Mouse (Mus musculus): ENCODE measurements around the gene Glis3. TPM values are rescaled to one million over a fixed set of nuclear protein-coding genes. Genes with fewer than 3 reads are reported as not detected.
A peak's percentile ranks its signal among the peaks of the same experiment; 100 is the strongest.

Glis3 gene
- polyA plus RNA-seq, 1 experiment from 2014 or later, result 0.32 TPM

DNA sequence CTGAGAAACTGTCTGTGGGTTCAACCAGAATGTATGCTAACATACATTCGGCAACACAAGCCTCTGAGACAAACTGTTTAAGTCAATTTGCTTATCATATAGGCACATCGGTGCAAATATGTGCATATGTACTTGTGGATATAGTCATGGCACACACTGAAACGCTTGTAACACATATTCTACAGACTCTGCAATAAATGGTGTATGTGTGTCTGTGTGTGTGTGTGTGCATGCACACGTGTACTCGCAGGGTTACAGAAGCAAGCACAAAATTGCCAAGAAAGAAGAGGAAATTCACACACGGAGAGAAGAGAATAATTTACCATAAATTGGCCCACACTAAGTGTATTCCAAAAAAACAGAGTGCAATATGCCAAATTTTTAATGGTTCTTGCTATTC, 312.6 kb downstream of the Glis3 start:
- Histone ChIP-seq H3K36me3 (ENCODE audit: control insufficient read depth, insufficient read depth) (no peaks in the 10 kb centered on the region), H3K4me1 (replicated peaks; ENCODE audit: control insufficient read depth, insufficient read depth, low read length) (peaks cover 3% of the 10 kb centered on the region; the same call in 1 of the 2 replicates), H3K9ac (replicated peaks; ENCODE audit: low read depth, low read length) (no peak overlapping the region), H3K4me3 (replicated peaks; ENCODE audit: low read length) (no peak overlapping the region), H3K27ac (ENCODE audit: low read length) (no peak overlapping the region), H3K27me3 (replicated peaks; ENCODE audit: control insufficient read depth, insufficient read depth, low read length) (peaks cover 3% of the 10 kb centered on the region; the same call in 1 of the 2 replicates), H3K9me3 (ENCODE audit: control insufficient read depth, low read length) (no peaks in the 10 kb centered on the region), H3K4me2 (ENCODE audit: low read length) (no peak overlapping the region)
- ATAC-seq, result peak; percentile 74
- 70% methylated on average over 6 of the region's 6 CpGs for WGBS

DNA sequence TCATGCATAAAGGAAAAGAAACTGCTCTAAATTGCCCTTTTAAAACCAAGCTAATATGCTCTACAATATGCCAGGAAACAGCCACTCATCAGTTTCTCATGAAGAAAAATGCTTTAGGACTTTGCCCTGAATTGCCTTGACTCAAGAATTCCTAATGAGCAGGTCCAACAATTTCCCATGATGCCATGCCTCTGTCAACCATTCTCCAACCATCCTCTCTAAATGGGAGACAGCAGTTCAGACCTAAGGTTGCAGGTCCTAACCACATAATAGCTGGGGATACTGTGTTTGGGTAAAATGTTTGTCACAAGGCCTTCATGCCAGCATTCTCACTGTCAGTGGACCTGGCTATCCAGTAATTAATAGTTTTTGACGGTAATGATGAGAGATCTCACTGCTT, 313.1 kb downstream of the Glis3 start:
- no peak overlapping the region for H3K4me2 ChIP-seq (ENCODE audit: low read length)
- H3K9ac ChIP-seq (replicated peaks; ENCODE audit: low read depth, low read length), result no peak overlapping the region
- H3K27ac ChIP-seq (ENCODE audit: low read length), result no peak overlapping the region
- no peaks in the 10 kb centered on the region for H3K9me3 ChIP-seq (ENCODE audit: control insufficient read depth, low read length)
- WGBS, result 55% methylated on average over 1 of the region's 1 CpGs
- ATAC-seq, result no peak
- H3K4me3 ChIP-seq (replicated peaks; ENCODE audit: low read length), result no peak overlapping the region
- H3K4me1 ChIP-seq (replicated peaks; ENCODE audit: control insufficient read depth, insufficient read depth, low read length), result peaks cover 3% of the 10 kb centered on the region; the same call in 1 of the 2 replicates
- peaks cover 3% of the 10 kb centered on the region; the same call in 1 of the 2 replicates for H3K27me3 ChIP-seq (replicated peaks; ENCODE audit: control insufficient read depth, insufficient read depth, low read length)
- no peaks in the 10 kb centered on the region for H3K36me3 ChIP-seq (ENCODE audit: control insufficient read depth, insufficient read depth)

DNA sequence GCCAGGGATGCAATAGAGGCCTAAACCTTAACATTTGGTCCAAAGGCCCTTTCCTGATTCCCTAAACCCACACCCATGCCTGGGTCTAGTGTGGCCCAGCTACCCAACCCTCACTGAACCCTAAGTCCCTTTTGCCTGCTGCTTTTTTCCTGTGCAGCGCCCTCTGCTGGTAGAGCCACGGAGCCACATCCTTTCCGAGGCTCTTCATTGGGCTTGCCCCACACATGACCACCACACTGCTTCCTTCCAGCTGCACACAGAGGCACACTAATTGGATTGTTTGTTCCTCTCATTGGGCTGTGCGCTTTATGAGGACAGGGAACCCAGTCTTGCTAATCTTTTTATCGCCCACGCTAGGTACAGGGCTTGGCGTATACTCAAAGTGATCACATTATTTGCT, 314.0 kb downstream of the Glis3 start:
- H3K36me3 ChIP-seq (ENCODE audit: control insufficient read depth, insufficient read depth), result no peaks in the 10 kb centered on the region
- H3K4me1 ChIP-seq (replicated peaks; ENCODE audit: control insufficient read depth, insufficient read depth, low read length), result peaks cover 3% of the 10 kb centered on the region; the same call in 1 of the 2 replicates
- WGBS, result 24% methylated on average over 7 of the region's 7 CpGs
- no peak overlapping the region for H3K4me3 ChIP-seq (replicated peaks; ENCODE audit: low read length)
- H3K9ac ChIP-seq (replicated peaks; ENCODE audit: low read depth, low read length), result no peak overlapping the region
- H3K4me2 ChIP-seq (ENCODE audit: low read length), result no peak overlapping the region
- H3K27ac ChIP-seq (ENCODE audit: low read length), result no peak overlapping the region
- ATAC-seq, result no peak
- H3K27me3 ChIP-seq (replicated peaks; ENCODE audit: control insufficient read depth, insufficient read depth, low read length), result peaks cover 3% of the 10 kb centered on the region; the same call in 1 of the 2 replicates
- no peaks in the 10 kb centered on the region for H3K9me3 ChIP-seq (ENCODE audit: control insufficient read depth, low read length)

DNA sequence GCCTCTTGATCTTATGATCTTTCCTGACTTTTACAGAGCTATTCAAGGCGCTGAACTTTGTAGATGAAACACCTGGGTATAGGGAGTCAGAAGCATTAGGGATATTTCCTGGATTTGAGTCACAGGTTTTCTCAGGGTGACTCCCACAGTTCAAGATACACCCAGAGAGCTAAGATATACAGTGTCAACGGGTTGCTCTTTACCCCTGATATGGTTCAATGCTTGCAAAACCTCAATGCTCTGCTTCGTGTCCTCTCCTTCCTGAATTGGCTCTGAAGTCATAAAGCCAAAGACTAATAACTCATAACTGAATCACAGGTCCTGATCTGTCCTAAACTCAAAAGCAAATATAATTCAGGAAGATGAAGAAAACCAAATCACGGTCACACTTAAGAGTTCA, 319.0 kb downstream of the Glis3 start:
- H3K4me2 ChIP-seq (ENCODE audit: low read length), result no peak overlapping the region
- H3K27ac ChIP-seq (ENCODE audit: low read length), result no peak overlapping the region
- no peaks in the 10 kb centered on the region for H3K27me3 ChIP-seq (replicated peaks; ENCODE audit: control insufficient read depth, insufficient read depth, low read length)
- no peak overlapping the region for H3K4me3 ChIP-seq (replicated peaks; ENCODE audit: low read length)
- no peaks in the 10 kb centered on the region for H3K36me3 ChIP-seq (ENCODE audit: control insufficient read depth, insufficient read depth)
- no peaks in the 10 kb centered on the region for H3K9me3 ChIP-seq (ENCODE audit: control insufficient read depth, low read length)
- ATAC-seq, result no peak
- peaks cover 7% of the 10 kb centered on the region for H3K4me1 ChIP-seq (replicated peaks; ENCODE audit: control insufficient read depth, insufficient read depth, low read length)
- WGBS, result 93% methylated on average over 4 of the region's 4 CpGs
- H3K9ac ChIP-seq (replicated peaks; ENCODE audit: low read depth, low read length), result no peak overlapping the region

DNA sequence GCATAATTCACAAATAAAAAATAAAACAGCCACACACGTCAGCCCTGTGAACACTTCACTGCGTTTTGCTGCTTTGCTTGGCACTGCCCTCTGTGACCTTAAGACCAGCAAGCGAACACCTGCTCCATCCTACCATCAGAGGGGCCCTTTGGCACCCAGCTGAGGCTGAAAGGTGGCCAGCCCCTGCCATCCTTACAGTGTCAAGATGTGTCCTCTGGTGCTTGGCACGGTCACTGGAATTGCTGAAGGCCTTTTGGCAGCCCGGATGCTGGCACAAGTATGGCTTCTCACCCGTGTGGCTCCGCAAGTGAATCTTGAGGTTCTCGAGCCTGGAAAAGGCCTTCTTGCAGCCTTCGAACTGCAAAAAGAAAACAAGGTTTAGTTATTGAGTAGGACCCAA, 322.3 kb downstream of the Glis3 start:
- Histone ChIP-seq H3K4me3 (replicated peaks; ENCODE audit: low read length) (no peak overlapping the region), H3K27ac (ENCODE audit: low read length) (no peak overlapping the region; the same call in 1 of the 2 replicates), H3K4me1 (replicated peaks; ENCODE audit: control insufficient read depth, insufficient read depth, low read length) (peaks cover 12% of the 10 kb centered on the region), H3K9me3 (ENCODE audit: control insufficient read depth, low read length) (no peaks in the 10 kb centered on the region), H3K4me2 (ENCODE audit: low read length) (no peak overlapping the region), H3K27me3 (replicated peaks; ENCODE audit: control insufficient read depth, insufficient read depth, low read length) (no peaks in the 10 kb centered on the region), H3K36me3 (ENCODE audit: control insufficient read depth, insufficient read depth) (no peaks in the 10 kb centered on the region), H3K9ac (replicated peaks; ENCODE audit: low read depth, low read length) (no peak overlapping the region)
- ATAC-seq, result no peak
- 64% methylated on average over 9 of the region's 9 CpGs for WGBS

DNA sequence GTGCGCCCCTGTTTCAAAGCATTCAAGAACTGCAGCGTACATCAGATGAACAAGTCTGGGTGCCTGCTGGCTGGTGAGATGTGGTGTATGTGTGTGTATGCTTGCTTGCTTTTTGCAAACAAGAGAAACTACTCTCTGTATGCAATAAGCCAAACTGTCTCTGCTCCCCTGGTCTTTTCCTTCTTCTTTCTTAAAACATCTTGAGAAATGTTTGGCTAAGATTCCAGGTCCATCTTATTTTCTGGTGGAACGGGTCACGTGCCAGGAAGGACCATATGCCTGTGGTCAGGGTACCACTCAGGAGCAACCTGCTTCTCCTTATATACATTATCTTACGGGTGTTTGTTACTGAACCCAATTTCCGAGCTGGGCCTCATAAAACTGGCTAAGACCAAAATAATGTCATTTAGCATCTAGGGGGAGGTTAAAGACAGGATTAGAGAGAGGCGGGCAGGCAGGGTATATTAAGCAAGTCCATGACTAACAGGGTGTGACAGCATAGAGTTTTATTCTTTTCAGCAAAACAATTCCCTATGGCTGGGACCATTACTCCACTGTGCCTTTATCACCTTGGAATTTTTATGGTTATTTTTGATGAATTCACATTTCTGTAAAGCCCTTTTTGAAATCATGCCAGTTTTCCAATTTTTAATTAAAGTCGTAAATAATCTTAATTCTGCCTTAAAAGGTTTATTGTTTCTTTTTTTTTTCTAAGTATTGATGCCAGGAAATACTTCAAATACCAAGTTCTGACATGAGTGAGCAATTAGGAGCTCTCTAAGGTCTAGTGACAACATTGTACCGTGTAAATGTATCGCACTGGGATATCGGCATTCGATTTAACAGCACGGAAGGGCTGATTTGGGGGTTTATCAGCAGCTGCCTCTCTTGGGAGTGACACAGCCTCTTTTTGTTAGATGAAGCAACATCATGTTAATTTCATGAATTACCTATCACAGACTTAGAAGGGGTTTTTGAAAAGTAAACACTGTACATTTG, 328.5 kb downstream of the Glis3 start:
- Histone ChIP-seq H3K9me3 (ENCODE audit: control insufficient read depth, low read length) (no peaks in the 10 kb centered on the region), H3K4me2 (ENCODE audit: low read length) (no peak overlapping the region), H3K9ac (replicated peaks; ENCODE audit: low read depth, low read length) (no peak overlapping the region), H3K27ac (ENCODE audit: low read length) (no peak overlapping the region), H3K36me3 (ENCODE audit: control insufficient read depth, insufficient read depth) (no peaks in the 10 kb centered on the region), H3K27me3 (replicated peaks; ENCODE audit: control insufficient read depth, insufficient read depth, low read length) (no peaks in the 10 kb centered on the region), H3K4me3 (replicated peaks; ENCODE audit: low read length) (no peak overlapping the region), H3K4me1 (replicated peaks; ENCODE audit: control insufficient read depth, insufficient read depth, low read length) (peaks cover 8% of the 10 kb centered on the region)
- WGBS, result 53% methylated on average over 13 of the region's 13 CpGs
- no peak for ATAC-seq

DNA sequence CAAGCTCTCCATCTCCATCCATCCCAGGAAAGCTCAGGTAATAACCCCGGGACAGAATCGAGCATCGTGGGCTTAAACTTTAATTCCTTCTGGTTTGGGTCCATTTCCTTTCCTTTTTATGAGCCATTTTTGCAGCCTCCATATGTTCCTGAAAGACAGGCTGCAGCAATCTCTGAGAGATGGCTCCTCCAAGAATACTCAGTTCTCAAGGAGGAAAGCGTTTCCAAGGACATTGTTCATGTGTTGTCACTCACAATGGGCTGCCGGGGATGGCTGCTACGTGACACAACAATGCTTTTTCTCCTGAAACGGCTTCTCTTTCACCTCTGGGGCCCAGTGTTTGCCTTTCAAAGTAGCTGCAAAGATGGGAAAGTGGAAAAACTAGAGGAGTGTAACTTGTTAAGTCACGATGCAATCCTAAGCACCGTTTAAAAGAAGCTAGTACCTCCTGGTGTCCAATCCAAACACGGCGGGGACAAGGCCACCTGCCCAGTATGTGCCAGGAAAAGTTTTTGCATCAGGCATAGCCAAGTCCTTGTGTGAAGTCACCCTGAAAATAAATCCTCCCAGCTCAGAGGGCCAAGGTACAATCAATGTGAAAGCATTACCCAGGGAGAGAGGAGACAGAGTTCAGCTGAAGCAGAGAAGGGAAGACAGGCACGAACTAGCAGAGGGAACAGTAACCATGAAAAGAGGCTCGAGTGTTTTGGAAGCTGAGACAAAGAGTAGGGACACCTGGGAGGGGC, 332.6 kb downstream of the Glis3 start:
- H3K27me3 ChIP-seq (replicated peaks; ENCODE audit: control insufficient read depth, insufficient read depth, low read length), result no peaks in the 10 kb centered on the region

DNA sequence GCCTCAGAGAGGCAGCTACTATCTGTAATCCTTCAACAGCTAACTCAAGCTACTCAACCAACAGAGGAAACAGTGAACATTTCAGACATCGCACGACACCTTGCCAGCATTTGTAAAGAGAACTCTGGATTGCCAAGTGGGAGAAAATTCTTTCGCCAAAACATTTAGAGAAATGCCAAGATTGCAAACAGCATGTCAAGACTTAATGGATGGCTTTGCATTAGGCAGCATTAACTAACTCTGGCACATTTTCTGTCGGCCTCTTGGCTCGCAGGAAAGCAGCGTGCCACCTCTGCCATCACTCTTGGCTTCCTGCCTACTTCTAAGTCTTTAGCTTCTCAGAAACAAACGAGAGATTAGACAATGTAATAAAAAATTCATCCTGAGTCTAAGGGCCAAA, 336.2 kb downstream of the Glis3 start:
- Histone ChIP-seq H3K4me3 (replicated peaks; ENCODE audit: low read length) (no peak overlapping the region), H3K4me2 (ENCODE audit: low read length) (no peak overlapping the region), H3K27ac (ENCODE audit: low read length) (no peak overlapping the region), H3K9me3 (ENCODE audit: control insufficient read depth, low read length) (no peaks in the 10 kb centered on the region), H3K4me1 (replicated peaks; ENCODE audit: control insufficient read depth, insufficient read depth, low read length) (peaks cover 4% of the 10 kb centered on the region; the same call in 1 of the 2 replicates), H3K36me3 (ENCODE audit: control insufficient read depth, insufficient read depth) (no peaks in the 10 kb centered on the region), H3K27me3 (replicated peaks; ENCODE audit: control insufficient read depth, insufficient read depth, low read length) (peaks cover 4% of the 10 kb centered on the region; the same call in 1 of the 2 replicates), H3K9ac (replicated peaks; ENCODE audit: low read depth, low read length) (no peak overlapping the region)
- ATAC-seq, result no peak
- 34% methylated on average over 7 of the region's 7 CpGs for WGBS

More for the DNA sequence above, 332.6 kb downstream of the Glis3 start:
- no peaks in the 10 kb centered on the region for H3K9me3 ChIP-seq (ENCODE audit: control insufficient read depth, low read length)
- no peak for ATAC-seq
- no peaks in the 10 kb centered on the region for H3K36me3 ChIP-seq (ENCODE audit: control insufficient read depth, insufficient read depth)
- H3K27ac ChIP-seq (ENCODE audit: low read length), result no peak overlapping the region
- WGBS, result 41% methylated on average over 13 of the region's 13 CpGs
- H3K4me1 ChIP-seq (replicated peaks; ENCODE audit: control insufficient read depth, insufficient read depth, low read length), result peaks cover 7% of the 10 kb centered on the region; the same call in 1 of the 2 replicates
- H3K9ac ChIP-seq (replicated peaks; ENCODE audit: low read depth, low read length), result no peak overlapping the region
- H3K4me3 ChIP-seq (replicated peaks; ENCODE audit: low read length), result no peak overlapping the region
- H3K4me2 ChIP-seq (ENCODE audit: low read length), result no peak overlapping the region

DNA sequence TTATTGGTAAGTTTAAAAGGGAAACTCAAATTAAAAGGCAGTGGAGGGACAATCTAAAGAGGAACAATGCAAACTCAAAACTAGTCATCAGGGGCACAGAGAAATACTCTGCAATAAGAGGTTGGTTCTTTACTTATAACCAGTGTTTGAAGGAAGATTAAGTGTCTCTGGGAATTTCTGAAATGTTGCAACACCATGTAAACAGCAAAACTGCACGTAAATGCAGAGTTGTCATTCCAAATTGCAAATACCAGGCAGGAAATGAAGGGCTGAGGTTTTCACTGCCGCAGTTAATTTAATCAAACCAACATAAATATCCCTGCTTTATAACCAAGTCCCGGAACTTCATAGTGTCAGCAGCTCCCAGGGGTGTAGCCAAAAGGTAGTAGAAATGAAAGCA, 342.3 kb downstream of the Glis3 start:
- 32% methylated on average over 3 of the region's 3 CpGs for WGBS
- ATAC-seq, result no peak
- no peak overlapping the region for H3K9ac ChIP-seq (replicated peaks; ENCODE audit: low read depth, low read length)
- no peaks in the 10 kb centered on the region for H3K9me3 ChIP-seq (ENCODE audit: control insufficient read depth, low read length)
- H3K36me3 ChIP-seq (ENCODE audit: control insufficient read depth, insufficient read depth), result no peaks in the 10 kb centered on the region
- peaks cover 4% of the 10 kb centered on the region; the same call in 1 of the 2 replicates for H3K27me3 ChIP-seq (replicated peaks; ENCODE audit: control insufficient read depth, insufficient read depth, low read length)
- H3K4me1 ChIP-seq (replicated peaks; ENCODE audit: control insufficient read depth, insufficient read depth, low read length), result peaks cover 10% of the 10 kb centered on the region
- H3K4me3 ChIP-seq (replicated peaks; ENCODE audit: low read length), result no peak overlapping the region
- H3K27ac ChIP-seq (ENCODE audit: low read length), result no peak overlapping the region
- no peak overlapping the region for H3K4me2 ChIP-seq (ENCODE audit: low read length)

All from forebrain, embryonic 16.5 days (tissue).